8 mouse cellular contexts compared by ENCODE assay signal in the genomic region with DNA sequence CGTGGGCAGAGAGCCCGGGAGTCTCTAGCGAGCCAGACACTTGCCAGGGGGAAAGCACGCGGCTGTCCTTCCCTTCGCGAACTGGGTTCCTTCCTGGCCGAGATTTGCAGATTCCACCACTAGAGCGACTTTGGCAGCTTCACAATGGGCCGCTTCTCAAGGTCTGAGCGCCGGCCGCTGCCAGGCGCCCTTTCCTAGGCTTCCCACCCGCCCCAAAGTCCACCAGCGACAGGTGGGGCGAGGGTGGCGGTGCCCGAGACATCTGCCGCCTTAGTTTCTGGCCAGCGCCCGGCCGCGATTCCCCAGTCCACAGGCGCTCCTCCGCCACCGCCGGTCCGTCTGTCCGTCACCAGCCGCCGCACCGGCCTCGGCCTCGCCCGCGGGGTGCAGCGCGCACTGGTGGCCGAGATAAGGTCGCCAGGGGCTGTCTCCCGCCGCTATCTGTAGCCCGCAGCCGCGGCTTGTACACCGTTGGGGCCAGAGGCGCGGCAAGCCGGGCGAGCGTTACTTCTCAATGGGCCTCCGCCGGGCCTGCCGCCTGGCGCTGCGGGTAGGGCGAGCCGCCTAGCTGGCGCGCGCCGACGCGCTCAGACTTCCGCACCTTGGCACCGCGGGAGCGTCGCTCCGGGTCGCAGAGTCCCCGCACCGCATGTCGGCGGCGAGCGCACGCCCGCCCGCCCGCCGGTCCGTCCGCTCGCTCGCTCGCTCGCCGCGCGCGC. TPM values are rescaled to one million over a fixed set of nuclear protein-coding genes. Genes with fewer than 3 reads are reported as not detected.
DNase-seq lines count a peak whose midpoint lies in the region; ATAC-seq lines count a peak whose summit lies in the region.

No protein-coding gene starts in this region.

- peak overlapping the region; percentile 93 for H3K4me3 ChIP-seq in limb, embryonic 13.5 days
- peak overlapping the region; percentile 83 for H3K4me3 ChIP-seq in midbrain, embryonic 15.5 days

- peak overlapping the region; percentile 91 for H3K4me2 ChIP-seq in limb, embryonic 13.5 days (replicated peaks)
- peak overlapping the region; percentile 67 for H3K4me2 ChIP-seq in midbrain, embryonic 15.5 days

- H3K9me3 ChIP-seq in limb, embryonic 13.5 days = no peaks in the 10 kb centered on the region
- no peaks in the 10 kb centered on the region for H3K9me3 ChIP-seq in midbrain, embryonic 15.5 days

- peak overlapping the region; percentile 84 for H3K9ac ChIP-seq in limb, embryonic 13.5 days
- peak overlapping the region; percentile 98 for H3K9ac ChIP-seq in midbrain, embryonic 15.5 days

- H3K27ac ChIP-seq in limb, embryonic 13.5 days = peak overlapping the region; percentile 78; the same call in 1 of the 2 replicates
- peak overlapping the region; percentile 100 for H3K27ac ChIP-seq in midbrain, embryonic 15.5 days

- ATAC-seq in granulocyte monocyte progenitor cell, adult 5-6 weeks (replicated peaks; ENCODE audit: poor library complexity, severe bottlenecking) = peak; percentile 17
- peak; percentile 41 for ATAC-seq in limb, embryonic 13.5 days (ENCODE audit: low FRiP score, low read depth)
- peak; percentile 7 for ATAC-seq in midbrain, embryonic 15.5 days (replicated peaks)

- under 1% methylated on average over 79 of the region's 93 CpGs for WGBS in limb, embryonic 13.5 days
- WGBS in midbrain, embryonic 15.5 days = under 1% methylated on average over 93 of the region's 93 CpGs

- no peaks in the 10 kb centered on the region for H3K27me3 ChIP-seq in limb, embryonic 13.5 days
- H3K27me3 ChIP-seq in midbrain, embryonic 15.5 days (replicated peaks) = no peaks in the 10 kb centered on the region

- peak; percentile 36 to 70 for DNase-seq in urinary bladder, adult 18-20 months (ENCODE audit: low spot score in 2 of 2)
- no peak for DNase-seq in urinary bladder, postnatal 10 days (ENCODE audit: low spot score)
- peak; percentile 67 for DNase-seq in embryo, embryonic 9.5 days (ENCODE audit: extremely low spot score)
- peak; percentile 67 for DNase-seq in kidney, adult 11 months
- DNase-seq in spleen, postnatal 14 days (ENCODE audit: low spot score in 2 of 2) = peak; percentile 76 to 85

- H3K4me1 ChIP-seq in limb, embryonic 13.5 days = peaks cover 37% of the 10 kb centered on the region
- peaks cover 36% of the 10 kb centered on the region for H3K4me1 ChIP-seq in midbrain, embryonic 15.5 days

- no peaks in the 10 kb centered on the region for H3K36me3 ChIP-seq in limb, embryonic 13.5 days
- H3K36me3 ChIP-seq in midbrain, embryonic 15.5 days (replicated peaks) = no peaks in the 10 kb centered on the region

RNA-seq across cellular contexts. Expression of gene D1Ertd622e, which starts 1.0 kb away (rescaled TPM):
- total RNA-seq in granulocyte monocyte progenitor cell, adult 5-6 weeks (2014; fragmentation: Nextera tagmentation) = 30.1 and 31.0 TPM in 2 replicates
- 33.0 and 53.3 TPM in 2 replicates for total RNA-seq in granulocyte monocyte progenitor cell, adult 5-6 weeks (2017)
- polyA plus RNA-seq in limb, embryonic 13.5 days (2015; fragmentation: Nextera tagmentation; extraction: Ambion mirVana) = 12.7 and 13.6 TPM in 2 replicates
- 57.8 and 65.8 TPM in 2 replicates for polyA plus RNA-seq in midbrain, embryonic 15.5 days (2015; fragmentation: Nextera tagmentation; extraction: Ambion mirVana)
